Mouse (Mus musculus) T-helper 1 cell (primary cell): ENCODE results near the gene Gm8994.
"Not testable (repeated sequence)": the region's sequence is repeated elsewhere in the genome, so short reads cannot be mapped to it uniquely, and the experiment has no call there.

ENCODE experiments used
- in situ Hi-C: fragments of 300-600 bp; cut with MboI, MseI; formaldehyde crosslinking; loops from one replicate; pipeline ENCODE4 v1.15.1; 2025; ENCODE audit warnings: high pct_unique_total_duplicates

The Gm8994 gene

DNA sequence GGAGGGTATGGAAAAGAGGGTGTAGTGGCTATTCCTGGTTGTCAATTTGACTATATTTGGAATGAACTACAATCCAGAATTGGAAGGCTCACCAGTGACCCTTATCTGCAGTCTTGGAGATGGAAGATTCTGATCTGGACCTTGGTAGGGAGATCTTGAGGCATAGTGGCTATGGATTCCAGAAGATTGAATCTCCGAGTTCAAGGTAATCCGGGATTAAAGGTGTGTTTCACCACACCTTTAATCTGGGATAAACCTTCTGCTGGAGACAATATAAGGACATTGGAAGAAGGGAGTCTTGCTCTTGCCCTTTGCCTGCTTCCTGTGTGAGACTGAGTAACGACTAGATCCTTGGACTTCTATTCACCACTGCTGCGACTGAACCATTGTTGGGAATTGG is at the start of gene Gm8994:
Gm8994 (plus strand) TSS at position 301 of the 400 bp plus-strand sequence.
- in situ Hi-C loops: not testable (repeated sequence)

DNA sequence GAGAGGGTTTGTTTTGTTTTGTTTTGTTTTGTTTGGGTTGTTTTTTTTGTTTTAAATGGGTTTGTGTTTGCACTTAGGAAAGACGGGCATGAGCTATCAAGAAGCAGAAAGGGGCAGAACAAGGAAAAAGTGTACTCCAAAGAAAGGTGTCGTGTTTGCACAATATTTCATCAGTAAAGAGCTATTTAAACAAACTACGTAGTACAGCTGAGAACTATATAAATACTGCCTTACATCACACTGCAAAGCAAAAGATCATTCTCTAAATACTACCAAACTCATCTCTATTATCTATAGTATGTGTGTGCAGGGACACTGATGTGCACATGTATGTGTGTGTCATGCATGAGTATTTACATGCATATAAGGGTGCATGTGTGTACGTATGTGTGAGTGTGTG is 49.7 kb upstream of the Gm8994 start:
- in situ Hi-C loops: no loop called here

DNA sequence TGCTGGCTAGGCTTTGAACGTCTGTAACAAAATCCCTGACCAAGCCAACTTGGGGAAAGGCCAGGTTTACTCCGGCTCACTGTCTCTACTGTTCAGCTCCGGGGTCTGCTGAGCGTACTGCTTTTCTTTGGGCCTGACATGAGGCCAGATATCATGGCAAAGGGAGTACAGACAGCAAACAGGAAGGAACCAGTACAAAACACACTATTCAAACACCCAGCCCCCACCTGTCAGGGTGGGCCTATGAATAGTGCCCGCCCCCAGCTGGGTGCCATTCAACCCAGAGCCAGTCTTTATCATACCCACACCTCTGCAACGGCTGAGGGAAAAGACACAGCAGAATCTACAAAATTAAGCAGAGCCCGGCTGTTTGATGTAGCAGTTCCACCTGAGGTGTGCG is 42.8 kb upstream of the Gm8994 start:
- in situ Hi-C loops: no loop called here

DNA sequence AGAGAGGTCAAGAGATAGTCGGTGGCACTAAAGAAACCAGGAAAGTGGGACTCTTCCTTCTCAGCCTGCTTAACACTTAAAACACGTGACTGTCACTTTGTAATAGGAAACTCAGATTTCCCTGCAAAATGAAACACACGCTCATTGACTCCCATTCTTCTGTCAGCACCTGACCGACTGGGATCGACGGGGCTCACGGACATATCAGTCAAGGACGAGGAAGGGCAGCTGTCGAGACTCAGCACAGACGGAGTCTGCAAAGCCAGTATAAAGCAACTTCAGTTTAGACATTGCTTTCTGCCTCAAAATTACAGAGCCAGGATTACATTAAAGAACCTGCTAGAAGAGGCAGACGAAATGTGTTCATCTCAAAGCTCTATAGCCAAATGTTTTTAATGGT is 41.2 kb upstream of the Gm8994 start:
- in situ Hi-C loops: no loop called here

- in situ Hi-C loops: no loop called here
These were observed 40.8 kb upstream of the Gm8994 start for GRCm38 (mm10) chr6:136286589-136286988.

DNA sequence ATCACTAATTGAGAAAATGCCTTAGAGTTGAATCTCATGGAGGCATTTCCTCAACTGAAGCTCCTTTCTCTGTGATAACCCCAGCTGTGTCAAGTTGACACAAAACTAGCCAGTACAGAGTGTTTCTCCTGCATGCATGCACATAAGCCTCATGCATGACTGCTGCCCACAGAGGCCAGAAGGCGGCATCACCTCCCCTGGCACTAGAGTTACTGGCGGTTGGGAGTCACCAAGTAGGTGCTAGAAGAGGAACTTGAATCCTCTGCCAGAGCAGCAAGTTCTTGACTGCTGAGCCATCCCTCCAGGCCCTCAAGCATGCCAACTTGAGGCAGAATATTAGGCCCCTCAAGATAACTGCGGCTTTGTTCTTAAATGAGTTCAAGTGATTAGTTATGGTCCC is 35.9 kb upstream of the Gm8994 start:
- in situ Hi-C loops: no loop called here

- in situ Hi-C loops: no loop called here
These were observed 35.2 kb upstream of the Gm8994 start for GRCm38 (mm10) chr6:136291951-136292714.

GRCm38 (mm10) chr6:136293700-136294099 is 33.6 kb upstream of the Gm8994 start:
- in situ Hi-C loops: no loop called here

- in situ Hi-C loops: no loop called here
These were observed 31.5 kb upstream of the Gm8994 start for GRCm38 (mm10) chr6:136295821-136296220.

DNA sequence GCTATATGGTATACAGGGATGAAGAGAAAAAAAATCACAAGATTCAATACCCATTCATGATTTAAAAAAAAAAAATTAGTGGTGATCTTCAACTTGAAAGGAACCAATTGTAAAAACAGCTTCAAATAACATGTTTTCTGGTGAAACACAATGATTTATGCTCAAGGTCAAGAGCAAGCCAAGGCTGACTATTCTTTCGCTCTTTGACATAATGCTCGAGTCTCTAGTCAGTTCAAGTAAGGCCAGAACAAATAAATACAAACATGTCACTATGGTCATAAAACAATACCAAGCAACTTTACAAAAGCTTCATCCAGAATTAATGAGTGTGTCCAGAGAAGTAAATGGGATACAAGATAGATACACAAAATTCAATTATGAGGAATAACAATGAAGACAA is 31.1 kb upstream of the Gm8994 start:
- in situ Hi-C loops: no loop called here

- in situ Hi-C loops: no loop called here
These were observed 23.8 kb upstream of the Gm8994 start for GRCm38 (mm10) chr6:136303514-136303913.

- in situ Hi-C loops: no loop called here
These were observed 22.9 kb upstream of the Gm8994 start for GRCm38 (mm10) chr6:136304369-136304988.

DNA sequence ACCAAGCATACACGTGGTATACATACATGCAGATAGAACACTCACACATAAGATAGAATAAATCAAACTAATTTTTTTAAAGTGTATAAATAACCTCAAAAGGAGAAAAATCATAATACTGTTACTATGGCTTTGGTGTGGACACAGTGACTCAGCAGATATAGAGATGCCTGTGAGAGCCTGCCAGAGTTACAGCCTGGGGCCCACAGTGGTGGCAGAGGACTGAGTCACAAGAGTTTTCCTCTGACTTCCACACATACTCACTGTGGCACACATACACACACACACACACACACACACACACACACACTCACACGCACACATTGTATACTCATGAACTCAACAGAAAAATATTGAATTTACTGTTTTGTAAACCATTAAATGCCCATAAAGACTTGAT is 17.9 kb upstream of the Gm8994 start:
- in situ Hi-C loops: no loop called here

GRCm38 (mm10) chr6:136328416-136328815 is 1.1 kb downstream of the Gm8994 start:
- in situ Hi-C loops: not testable (repeated sequence)

GRCm38 (mm10) chr6:136340669-136341068 is 13.3 kb downstream of the Gm8994 start:
- in situ Hi-C loops: no loop called here

GRCm38 (mm10) chr6:136341093-136341492 is 13.8 kb downstream of the Gm8994 start:
- in situ Hi-C loops: no loop called here

DNA sequence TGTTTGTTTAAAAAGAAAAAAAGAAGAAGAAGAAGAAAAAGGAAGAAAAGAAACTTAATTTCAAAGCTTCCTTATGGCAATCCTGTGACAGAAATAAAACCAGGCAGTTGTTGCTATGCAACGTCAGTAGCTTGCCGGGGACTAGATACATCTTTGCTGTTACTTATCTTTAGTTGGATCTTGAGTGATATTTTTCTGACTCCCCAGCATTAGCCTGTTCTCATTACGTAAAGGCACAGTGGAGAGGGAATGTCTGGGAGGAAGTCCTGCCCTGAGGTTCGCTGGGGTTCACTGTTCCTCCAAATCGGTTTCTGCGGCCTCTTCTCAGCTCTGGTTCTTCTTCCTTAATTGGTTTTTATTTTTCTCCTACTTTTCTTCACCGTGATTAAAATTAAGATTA is 16.5 kb downstream of the Gm8994 start:
- in situ Hi-C loops: no loop called here

GRCm38 (mm10) chr6:136345034-136345433 is 17.7 kb downstream of the Gm8994 start:
- in situ Hi-C loops: no loop called here

DNA sequence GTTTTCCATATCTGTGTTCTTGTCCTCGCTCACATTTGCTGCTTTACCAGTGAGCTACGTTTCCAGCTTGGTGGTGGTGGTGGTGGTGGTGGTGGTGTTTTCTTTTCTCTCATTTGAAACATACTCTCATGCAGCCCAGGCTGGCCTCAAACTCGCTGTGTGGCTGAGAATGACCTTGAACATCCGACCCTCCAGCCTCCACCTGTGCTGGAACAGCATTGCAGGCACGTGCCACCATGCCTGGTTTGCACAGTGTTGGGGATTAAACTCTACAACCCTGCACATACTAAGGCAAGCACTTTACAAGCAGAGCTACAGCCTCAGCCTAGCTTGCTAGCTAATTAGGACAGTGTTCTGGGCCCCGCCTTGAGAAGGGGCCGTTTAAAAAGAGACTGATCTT is 18.3 kb downstream of the Gm8994 start:
- in situ Hi-C loops: no loop called here

GRCm38 (mm10) chr6:136347053-136347452 is 19.7 kb downstream of the Gm8994 start:
- in situ Hi-C loops: no loop called here

DNA sequence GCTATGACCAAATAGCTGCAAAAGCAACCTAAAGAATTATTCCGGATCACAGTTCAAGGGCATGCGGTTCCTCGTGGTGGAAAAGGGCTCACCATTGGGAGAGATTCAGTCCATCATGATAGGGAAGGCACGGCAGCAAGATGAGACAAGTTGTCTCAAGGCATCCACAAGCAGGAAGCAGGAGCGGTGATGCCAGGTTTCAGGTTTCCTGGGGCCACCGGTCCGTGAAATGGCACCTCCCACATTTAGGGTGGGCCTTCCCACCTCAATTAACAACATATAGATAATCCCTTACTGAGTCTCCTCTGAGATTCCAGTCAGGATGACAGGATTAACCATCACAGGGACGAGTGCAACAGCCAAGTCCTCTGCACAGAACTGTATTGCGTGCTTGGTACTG is 20.3 kb downstream of the Gm8994 start:
- in situ Hi-C loops: no loop called here

GRCm38 (mm10) chr6:136353399-136354184 is 26.3 kb downstream of the Gm8994 start:
- in situ Hi-C loops: no loop called here

- in situ Hi-C loops: no loop called here
These were observed 31.1 kb downstream of the Gm8994 start for GRCm38 (mm10) chr6:136358471-136358870.
